Mouse (Mus musculus): Measurements from ENCODE around the gene Arg1.

DNA sequence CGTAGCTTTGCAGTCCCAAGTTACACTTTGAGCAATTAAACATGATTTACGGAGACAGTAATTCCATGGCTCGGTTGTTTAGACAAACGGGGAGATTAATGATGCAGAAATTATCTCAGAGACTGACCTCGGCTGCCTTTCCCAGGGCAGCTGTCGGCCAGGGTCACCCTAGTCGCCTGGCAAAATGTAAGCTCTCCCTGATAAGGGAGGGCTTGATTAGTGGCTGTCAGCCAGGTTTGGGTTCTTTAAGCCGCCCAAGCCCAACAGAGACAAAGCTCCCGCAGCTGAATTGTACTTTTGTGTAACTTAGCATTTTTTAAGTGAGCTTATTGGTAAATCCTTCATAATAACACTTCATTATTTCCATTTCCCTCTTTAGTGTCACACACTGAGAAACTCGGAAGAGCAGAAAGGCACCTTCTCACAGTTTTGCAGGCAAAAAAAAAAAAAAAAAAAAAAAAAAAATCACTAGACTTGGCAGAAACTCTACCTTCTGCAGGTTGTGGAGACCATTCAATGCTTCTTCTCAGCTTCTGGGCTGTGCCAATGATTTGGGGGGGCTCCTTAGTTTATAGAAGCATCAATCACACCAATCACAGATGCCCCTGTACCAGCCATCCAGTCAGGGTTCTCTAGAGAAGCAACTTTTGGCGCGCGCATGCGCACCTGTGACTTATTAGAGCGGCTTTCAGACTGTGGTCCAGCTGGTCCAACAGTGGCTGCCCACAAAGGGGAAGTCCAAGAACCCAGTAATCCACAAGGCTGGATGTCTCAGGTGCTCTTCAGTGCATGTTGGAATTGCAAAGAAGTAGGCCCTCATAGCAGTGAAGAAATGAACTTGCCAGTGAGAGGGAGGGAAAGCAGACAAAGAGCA lies 32.0 kb upstream of the Arg1 start:
- TF ChIP-seq CTCF (IDR thresholded peaks at IDR 0.05; ENCODE audit: extremely low read depth, insufficient read depth, low read length) = no peak
- no peak for TF ChIP-seq POLR2A (IDR thresholded peaks at IDR 0.05; ENCODE audit: extremely low read depth, insufficient read depth, low read length)
